Mouse (Mus musculus) retina, embryonic 14.5 days (tissue): Measurements from ENCODE around the gene C1s1.
"Not testable (repeated sequence)": the region's sequence is repeated elsewhere in the genome, so short reads cannot be mapped to it uniquely, and the experiment has no call there.

Experiments used
- DNase-seq: peaks from one replicate; pipeline ENCODE4 v3.0.0-alpha.2; 2015; ENCODE audit warnings: low spot score

The C1s1 gene

GRCm38 (mm10) chr6:124542284-124542683, at the start of gene C1s1:
Gene C1s1, minus strand, starts transcription at chr6:124542359.
- DNase-seq = peak; percentile 62

- DNase-seq = no peak
Measured at GRCm38 (mm10) chr6:124588771-124589170, 46.6 kb upstream of the C1s1 start.

GRCm38 (mm10) chr6:124586266-124586665, 44.1 kb upstream of the C1s1 start:
- no peak for DNase-seq

GRCm38 (mm10) chr6:124585761-124586160, 43.6 kb upstream of the C1s1 start:
- DNase-seq = no peak

DNA sequence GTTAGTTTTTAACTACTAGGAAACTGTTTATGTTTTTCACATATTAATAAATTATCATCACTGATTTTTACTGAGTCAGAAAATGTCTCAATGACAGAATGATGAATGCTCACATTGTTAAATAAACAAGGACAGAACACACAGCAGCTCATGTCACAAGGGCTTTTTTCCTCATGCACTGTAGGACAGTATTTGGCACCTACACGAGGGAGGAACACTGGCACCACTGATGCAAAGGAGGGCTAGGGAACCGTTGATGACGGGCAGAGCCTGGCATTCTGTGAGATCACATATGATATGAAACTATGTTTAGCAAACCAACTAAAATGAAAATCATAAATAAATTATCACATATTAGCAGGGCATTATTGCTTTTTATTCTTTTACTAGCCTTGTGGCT, 42.8 kb upstream of the C1s1 start:
- no peak for DNase-seq

DNA sequence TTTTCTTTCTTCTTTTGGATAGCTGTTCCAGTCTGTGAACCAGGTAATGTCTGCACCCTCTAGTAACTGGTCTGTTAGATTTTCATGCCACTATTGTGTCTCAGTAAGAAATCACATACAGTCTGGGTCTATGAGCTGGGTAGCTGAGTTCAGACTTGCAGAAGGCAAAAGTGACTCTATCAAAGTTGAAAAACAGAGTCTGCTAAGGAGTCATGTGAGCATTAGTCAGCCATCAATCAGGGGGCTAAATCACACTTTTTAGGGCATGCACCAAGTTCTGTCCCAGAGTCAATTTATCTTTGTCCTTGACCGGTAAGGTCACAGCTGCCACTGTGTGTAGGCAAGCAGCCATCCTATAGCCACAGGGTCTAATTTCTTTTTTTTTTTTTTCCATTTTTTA, 40.1 kb upstream of the C1s1 start:
- no peak for DNase-seq

GRCm38 (mm10) chr6:124580155-124580554, 38.0 kb upstream of the C1s1 start:
- not testable (repeated sequence) for DNase-seq

GRCm38 (mm10) chr6:124575155-124575678, 33.1 kb upstream of the C1s1 start:
- DNase-seq = not testable (repeated sequence)

- peak; percentile 80 for DNase-seq
Measured at GRCm38 (mm10) chr6:124570026-124570425, 27.9 kb upstream of the C1s1 start, which contains the start of gene C1rb. Gene C1rb, plus strand, starts transcription at chr6:124570294.

DNA sequence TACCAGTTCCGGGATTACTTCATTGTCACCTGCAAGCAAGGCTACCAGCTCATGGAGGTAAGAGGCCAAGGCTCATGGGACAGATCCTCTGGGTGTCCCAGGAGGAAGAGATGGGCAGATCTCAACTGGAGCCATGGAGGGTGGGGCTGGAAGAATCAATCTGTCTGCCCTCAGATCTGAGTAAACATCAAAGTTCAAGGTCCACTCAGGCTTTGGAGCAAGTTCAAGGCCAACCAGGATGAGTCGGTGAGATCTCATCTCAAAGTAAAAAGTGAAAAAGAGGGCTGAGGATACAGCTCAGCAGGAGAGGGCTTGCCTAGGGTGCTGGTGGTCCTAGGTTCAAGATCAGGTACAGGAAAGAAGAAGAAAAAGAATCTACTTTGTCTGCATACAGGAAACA, 19.5 kb upstream of the C1s1 start:
- not testable (repeated sequence) for DNase-seq

GRCm38 (mm10) chr6:124561156-124561555, 19.0 kb upstream of the C1s1 start:
- not testable (repeated sequence) for DNase-seq

DNA sequence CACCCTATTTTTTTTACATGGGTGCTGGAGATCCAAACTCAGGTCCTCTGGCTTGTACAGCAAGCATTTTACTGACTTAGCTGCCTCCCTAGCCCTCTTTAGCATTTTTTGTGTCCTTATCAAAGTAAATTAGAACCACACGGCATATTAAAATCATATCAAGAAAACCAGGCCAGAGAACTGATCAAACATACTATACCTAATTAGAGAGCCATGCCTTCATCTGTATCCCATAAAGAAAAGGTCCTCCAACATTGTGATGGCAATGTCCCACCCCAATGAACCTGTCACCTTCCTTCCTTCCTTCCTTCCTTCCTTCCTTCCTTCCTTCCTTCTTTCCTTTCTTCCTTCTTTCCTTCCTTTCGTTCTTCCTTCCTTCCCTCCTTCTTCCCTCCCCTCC, 13.8 kb upstream of the C1s1 start:
- DNase-seq = not testable (repeated sequence)

- no peak for DNase-seq
Measured at GRCm38 (mm10) chr6:124552766-124553165, 10.6 kb upstream of the C1s1 start.

DNA sequence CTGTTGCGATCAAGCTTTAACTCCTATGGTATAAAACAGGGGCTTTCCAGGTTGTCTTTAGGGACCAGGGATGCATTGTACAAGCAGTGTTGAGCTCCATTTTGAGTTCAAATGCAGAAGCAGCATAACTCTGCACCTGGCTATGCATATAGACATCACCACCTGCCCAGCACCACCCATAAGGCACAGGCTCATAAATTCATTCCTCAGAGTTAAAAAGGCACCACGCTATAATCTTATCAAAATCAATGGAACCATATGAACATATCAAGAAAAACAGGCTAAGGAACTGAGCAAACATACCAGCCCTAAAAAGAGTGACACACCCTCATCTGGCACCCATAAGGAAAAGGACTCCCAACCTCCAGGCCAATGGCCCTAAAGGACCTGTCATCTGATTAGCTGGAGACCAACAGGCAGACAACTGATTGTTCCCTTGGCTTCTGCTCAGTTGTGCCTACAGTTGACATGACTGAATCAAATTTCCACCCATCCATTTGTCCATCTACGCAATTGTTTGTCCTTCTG, 6.9 kb upstream of the C1s1 start:
- no peak for DNase-seq

DNA sequence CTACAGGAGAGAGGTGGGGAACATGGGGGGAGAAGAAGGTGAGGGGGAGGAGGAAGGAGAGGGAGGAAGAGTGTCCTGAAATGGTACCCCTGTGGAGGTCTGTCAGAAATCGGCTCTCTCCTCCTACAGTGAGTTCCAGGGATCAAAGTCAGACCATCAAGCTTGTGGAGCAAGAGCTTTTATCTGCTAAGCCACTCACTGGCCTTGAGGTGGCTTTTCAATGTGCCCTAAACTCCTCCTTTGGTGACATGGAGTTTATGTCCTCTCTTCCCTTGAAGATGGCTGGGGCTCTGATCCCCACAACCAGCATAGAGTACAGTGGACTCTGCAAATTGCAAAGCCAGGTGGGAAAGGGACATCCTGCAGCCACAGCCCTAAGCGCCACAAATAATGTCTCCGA, 5.8 kb upstream of the C1s1 start:
- DNase-seq = not testable (repeated sequence)

GRCm38 (mm10) chr6:124545425-124545824, 3.3 kb upstream of the C1s1 start:
- DNase-seq = no peak

DNA sequence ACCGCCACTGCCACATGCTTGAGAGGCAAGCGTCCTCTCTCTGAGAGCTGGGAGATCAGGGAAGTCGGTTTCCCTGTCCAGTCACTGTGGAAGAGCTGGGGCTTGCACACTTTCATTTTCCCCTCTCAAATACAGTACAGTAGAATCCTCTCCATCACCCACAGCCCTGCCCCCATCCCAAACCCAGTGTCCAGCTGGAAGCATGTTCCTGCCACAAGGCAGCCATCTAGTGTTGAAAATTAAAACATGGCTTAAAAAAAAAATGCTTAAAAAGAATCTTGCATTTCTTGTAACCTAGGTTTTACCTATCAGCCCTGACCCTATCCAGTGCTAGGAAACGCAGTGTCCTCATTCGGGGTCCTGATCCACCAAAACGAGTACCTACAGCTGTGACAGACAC, 2.3 kb upstream of the C1s1 start:
- DNase-seq = no peak

GRCm38 (mm10) chr6:124541176-124541575, 983 bp downstream of the C1s1 start:
- DNase-seq = not testable (repeated sequence)

DNA sequence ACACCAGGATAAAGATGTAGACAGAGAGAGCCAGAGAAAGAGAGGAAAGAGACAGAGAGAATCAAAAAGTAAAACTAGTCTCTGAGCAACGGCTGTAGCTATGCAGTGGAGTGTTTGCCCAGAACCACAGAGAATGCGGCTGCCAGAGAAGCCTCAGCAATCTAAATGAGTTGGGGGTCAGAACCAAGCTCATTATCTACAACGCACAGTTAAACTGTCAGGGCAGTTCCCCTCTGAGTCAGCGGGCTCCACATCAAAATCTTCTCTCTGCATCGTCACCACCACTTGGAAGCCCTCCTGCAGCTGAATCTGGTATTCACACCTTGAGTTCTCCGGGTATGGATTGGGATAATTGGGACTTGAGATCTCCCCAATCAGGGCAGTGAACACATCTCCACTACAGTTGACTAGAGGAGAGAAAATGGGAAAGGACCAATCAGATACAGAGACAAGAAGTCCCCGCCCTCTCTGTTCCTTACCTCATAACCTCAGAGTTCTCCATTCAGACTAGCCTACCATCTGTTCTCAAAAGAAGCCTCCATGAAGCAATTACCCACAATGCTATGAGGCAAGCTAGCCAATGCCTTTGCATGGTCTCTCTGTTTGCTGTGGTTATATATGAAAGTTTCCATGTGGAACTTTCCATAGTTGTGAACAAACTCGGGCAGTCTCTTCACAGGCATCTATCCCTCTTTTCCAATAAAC, 5.9 kb downstream of the C1s1 start:
- DNase-seq = not testable (repeated sequence)

GRCm38 (mm10) chr6:124531077-124531476, 11.1 kb downstream of the C1s1 start:
- no peak for DNase-seq

- no peak for DNase-seq
Measured at GRCm38 (mm10) chr6:124527881-124528280, 14.3 kb downstream of the C1s1 start.

- DNase-seq = not testable (repeated sequence)
Measured at GRCm38 (mm10) chr6:124522082-124522481, 20.1 kb downstream of the C1s1 start.

- DNase-seq = not testable (repeated sequence)
Measured at GRCm38 (mm10) chr6:124517733-124518132, 24.4 kb downstream of the C1s1 start.
